Mouse (Mus musculus) limb, embryonic 12.5 days (tissue): ENCODE measurements around the gene Coq4. TPM values are rescaled to one million over a fixed set of nuclear protein-coding genes. Genes with fewer than 3 reads are reported as not detected.

ENCODE experiments used
- microRNA-seq: library from miRNA; unstranded; fragments of <30 nt; microRNA quantifications from one replicate; pipeline ENCODE4, GENCODE M21; 2017
- polyA plus RNA-seq: library from polyadenylated mRNA; unstranded; fragments of >200 nt; fragmentation: Nextera tagmentation; extraction: Ambion mirVana; gene quantifications from 2 replicates; pipeline ENCODE4 v1.2.1, GENCODE M21; 2016

Coq4 gene
- polyA plus RNA-seq, 1 experiment from 2014 or later = 34.7 TPM

Small RNA genes lying within 50 kb of the gene (microRNA-seq; reads per million reads assigned to microRNA genes)
- gene Mir219a-2 (not detected), gene Mir219b (not detected)

Other genes with a start within 250 kb of the Coq4 start
- 20.2 and 20.4 TPM in 2 replicates for gene Rapgef1, start 167.8 kb upstream of the Coq4 start, polyA plus RNA-seq
- 0.19 TPM in 1 of 2 replicates, not detected in the other for gene Gm13420, start 35.8 kb upstream of the Coq4 start, polyA plus RNA-seq
- 0.54 TPM in 1 of 2 replicates, not detected in the other for gene Gm13547, start 28.2 kb upstream of the Coq4 start, polyA plus RNA-seq
- gene Trub2, start 1.0 kb downstream of the Coq4 start, polyA plus RNA-seq = 52.2 and 57.5 TPM in 2 replicates
- 15.4 and 15.7 TPM in 2 replicates for gene Slc27a4, start 15.1 kb downstream of the Coq4 start, polyA plus RNA-seq
- gene Urm1, start 32.6 kb downstream of the Coq4 start, polyA plus RNA-seq = 21.1 and 22.0 TPM in 2 replicates
- 15.1 and 18.3 TPM in 2 replicates for gene Cercam, start 81.7 kb downstream of the Coq4 start, polyA plus RNA-seq
- gene Odf2, start 101.7 kb downstream of the Coq4 start, polyA plus RNA-seq = 88.5 and 101 TPM in 2 replicates
- 72.5 and 76.2 TPM in 2 replicates for gene Gle1, start 147.9 kb downstream of the Coq4 start, polyA plus RNA-seq
- 89.3 and 90.0 TPM in 2 replicates for gene Sptan1, start 178.1 kb downstream of the Coq4 start, polyA plus RNA-seq